In genomic region chr6:61099982-61100365, GRCm38 (mm10) we compare ENCODE assay signal across 20 mouse cellular contexts.
DNase-seq lines count a peak whose midpoint lies in the region; ATAC-seq lines count a peak whose summit lies in the region.
"Had no signal": no experiment of that assay in that cellular context is flagged by ENCODE, and none has a peak within 500 bp of the region (broad histone marks: within the 10 kb centered on the region; RNA-seq: fewer than 3 reads in every experiment).

No protein-coding gene starts in this region.

- ATAC-seq in forebrain, embryonic 14.5 days = peak; percentile 70
- ATAC-seq in hindbrain, embryonic 15.5 days (ENCODE audit: low FRiP score, low read depth) = 0 out of 2 replicates have a peak, but pooled peaks have one; percentile 23
- ATAC-seq in midbrain, embryonic 13.5 days = peak; percentile 37; the same call in 1 of the 2 replicates
- ATAC-seq in CD4-positive, CD25-positive, alpha-beta regulatory T cell, adult 4 months = no peak
- ATAC-seq: activated CD4-positive, CD25-positive, alpha-beta regulatory T cell, adult 4 months; intestine, embryonic 16.5 days; Patski had no signal

- no peaks in the 10 kb centered on the region for H3K27me3 ChIP-seq in forebrain, embryonic 14.5 days (replicated peaks; ENCODE audit: control insufficient read depth, insufficient read depth, low read length)
- H3K27me3 ChIP-seq in hindbrain, embryonic 15.5 days = no peaks in the 10 kb centered on the region
- H3K27me3 ChIP-seq in midbrain, embryonic 13.5 days = no peaks in the 10 kb centered on the region
- H3K27me3 ChIP-seq: heart, embryonic 12.5 days; limb, embryonic 15.5 days had no signal

- H3K27ac ChIP-seq in forebrain, embryonic 14.5 days (ENCODE audit: low read depth, low read length) = 0 out of 2 replicates have a peak overlapping the region, but pooled peaks have one; percentile 39
- H3K27ac ChIP-seq in hindbrain, embryonic 15.5 days (replicated peaks) = no peak overlapping the region
- H3K27ac ChIP-seq in midbrain, embryonic 13.5 days = no peak overlapping the region
- H3K27ac ChIP-seq: gastrocnemius, adult 2 months; limb, embryonic 15.5 days; stomach, postnatal 0 days had no signal

- no peaks in the 10 kb centered on the region for H3K9me3 ChIP-seq in forebrain, embryonic 14.5 days (replicated peaks; ENCODE audit: control insufficient read depth, low read length)
- no peaks in the 10 kb centered on the region for H3K9me3 ChIP-seq in hindbrain, embryonic 15.5 days
- no peaks in the 10 kb centered on the region for H3K9me3 ChIP-seq in midbrain, embryonic 13.5 days
- H3K9me3 ChIP-seq: heart, embryonic 12.5 days; limb, embryonic 15.5 days had no signal

- WGBS in forebrain, embryonic 14.5 days = 4% methylated on average over 3 of the region's 3 CpGs
- whole genome bisulfite sequencing in hindbrain, embryonic 15.5 days = 17% methylated on average over 3 of the region's 3 CpGs
- WGBS in midbrain, embryonic 13.5 days = 30% methylated on average over 3 of the region's 3 CpGs

- H3K4me2 ChIP-seq in forebrain, embryonic 14.5 days (ENCODE audit: low read length) = no peak overlapping the region
- H3K4me2 ChIP-seq in hindbrain, embryonic 15.5 days = no peak overlapping the region
- H3K4me2 ChIP-seq in midbrain, embryonic 13.5 days (replicated peaks) = no peak overlapping the region
- H3K4me2 ChIP-seq: heart, embryonic 12.5 days; limb, embryonic 15.5 days had no signal

- 0 out of 2 replicates have a peak, but pooled peaks cover 8% of the 10 kb centered on the region for H3K4me1 ChIP-seq in forebrain, embryonic 14.5 days (ENCODE audit: control insufficient read depth, insufficient read depth, low read length)
- no peaks in the 10 kb centered on the region for H3K4me1 ChIP-seq in hindbrain, embryonic 15.5 days (replicated peaks)
- peaks cover 7% of the 10 kb centered on the region for H3K4me1 ChIP-seq in midbrain, embryonic 13.5 days (replicated peaks)
- H3K4me1 ChIP-seq: heart, embryonic 12.5 days; limb, embryonic 15.5 days had no signal

- no peak overlapping the region for H3K4me3 ChIP-seq in forebrain, embryonic 14.5 days (ENCODE audit: low read depth, low read length)
- H3K4me3 ChIP-seq in hindbrain, embryonic 15.5 days = no peak overlapping the region
- no peak overlapping the region for H3K4me3 ChIP-seq in midbrain, embryonic 13.5 days (replicated peaks)
- H3K4me3 ChIP-seq: gastrocnemius, adult 2 months; heart, embryonic 12.5 days; limb, embryonic 15.5 days had no signal

- H3K36me3 ChIP-seq in forebrain, embryonic 14.5 days (ENCODE audit: control insufficient read depth, insufficient read depth, low read length) = no peaks in the 10 kb centered on the region
- H3K36me3 ChIP-seq in hindbrain, embryonic 15.5 days = no peaks in the 10 kb centered on the region
- no peaks in the 10 kb centered on the region for H3K36me3 ChIP-seq in midbrain, embryonic 13.5 days
- H3K36me3 ChIP-seq: heart, embryonic 12.5 days; limb, embryonic 15.5 days had no signal

- no peak overlapping the region for H3K9ac ChIP-seq in forebrain, embryonic 14.5 days (ENCODE audit: low read length)
- H3K9ac ChIP-seq in hindbrain, embryonic 15.5 days = no peak overlapping the region
- H3K9ac ChIP-seq in midbrain, embryonic 13.5 days (replicated peaks) = no peak overlapping the region
- H3K9ac ChIP-seq: heart, embryonic 12.5 days; limb, embryonic 15.5 days had no signal

- peak; percentile 69 for DNase-seq in kidney, adult 9 months
- no peak for DNase-seq in kidney, adult 18-20 months
- peak; percentile 75 for DNase-seq in forebrain, embryonic 14.5 days (ENCODE audit: low spot score)
- DNase-seq in lung, postnatal 25 days (ENCODE audit: low spot score) = no peak
- DNase-seq in spleen, adult 12 weeks (ENCODE audit: low spot score) = no peak
- DNase-seq: adrenal gland, postnatal 36 days; cerebellum, adult 9-11 months; gastrocnemius, adult 2 months; lung, postnatal 10 days; right cerebral cortex, postnatal 14 days; thymus, postnatal 14 days had no signal

Comparison
In these comparisons a context has a peak if more than half of its experiments do, and no peak if none do; other contexts are left out.
1. DNase-seq: peak in kidney, adult 9 months (single experiment) and forebrain, embryonic 14.5 days (single experiment); none in kidney, adult 18-20 months (single experiment), lung, postnatal 25 days (single experiment) and spleen, adult 12 weeks (single experiment).